Mouse (Mus musculus): Measurements from ENCODE around the gene Spag5. TPM values are rescaled to one million over a fixed set of nuclear protein-coding genes. Genes with fewer than 3 reads are reported as not detected.
A peak's percentile ranks its signal among the peaks of the same experiment; 100 is the strongest.

Gene Spag5
- total RNA-seq, 2 experiments from 2014 or later = 5.2 to 6.2 TPM

- no peak for DNase-seq
- intact Hi-C loops (cut with DNase I) = no loop called here
These were observed 20.9 kb downstream of the Spag5 start for GRCm38 (mm10) chr11:78322076-78322831.

GRCm38 (mm10) chr11:78322860-78323259 is 21.5 kb downstream of the Spag5 start, which contains the start of gene Aldoc:
Gene Aldoc (plus strand): TSS chr11:78322968.
- intact Hi-C loops (cut with DNase I) = no loop called here
- DNase-seq = peak; percentile 58

- peak; percentile 77 for DNase-seq
- intact Hi-C loops (cut with DNase I) = no loop called here
These were observed 22.9 kb downstream of the Spag5 start for GRCm38 (mm10) chr11:78324000-78324785.

GRCm38 (mm10) chr11:78324965-78325364 is 23.6 kb downstream of the Spag5 start:
- intact Hi-C loops (cut with DNase I) = no loop called here
- DNase-seq = no peak

- intact Hi-C loops (cut with DNase I) = no loop called here
- no peak for DNase-seq
These were observed 25.9 kb downstream of the Spag5 start for GRCm38 (mm10) chr11:78327215-78327614.

GRCm38 (mm10) chr11:78327634-78328511 is 26.5 kb downstream of the Spag5 start, which contains the start of gene Pigs:
Gene Pigs (plus strand): TSS chr11:78328415.
- intact Hi-C loops (cut with DNase I) = no loop called here
- DNase-seq = peak; percentile 98

GRCm38 (mm10) chr11:78328512-78329056 is 27.3 kb downstream of the Spag5 start:
- DNase-seq = no peak
- intact Hi-C loops (cut with DNase I) = no loop called here

GRCm38 (mm10) chr11:78332676-78333075 is 31.3 kb downstream of the Spag5 start:
- DNase-seq = no peak
- intact Hi-C loops (cut with DNase I) = no loop called here

- DNase-seq = no peak
- intact Hi-C loops (cut with DNase I) = no loop called here
These were observed 32.7 kb downstream of the Spag5 start for GRCm38 (mm10) chr11:78333992-78334391.

- DNase-seq = no peak
- intact Hi-C loops (cut with DNase I) = no loop called here
These were observed 35.7 kb downstream of the Spag5 start for GRCm38 (mm10) chr11:78337040-78337439.

GRCm38 (mm10) chr11:78341702-78342101 is 40.4 kb downstream of the Spag5 start:
- intact Hi-C loops (cut with DNase I) = no loop called here
- no peak for DNase-seq

GRCm38 (mm10) chr11:78343381-78344327 is 42.3 kb downstream of the Spag5 start, which contains the start of gene Unc119:
Gene Unc119 (plus strand): TSS chr11:78343482.
- DNase-seq = peak; percentile 79
- intact Hi-C loops (cut with DNase I) = no loop called here

- intact Hi-C loops (cut with DNase I) = no loop called here
- DNase-seq = no peak
These were observed 43.1 kb downstream of the Spag5 start for GRCm38 (mm10) chr11:78344328-78344889.

- intact Hi-C loops (cut with DNase I) = no loop called here
These were observed 43.8 kb downstream of the Spag5 start for GRCm38 (mm10) chr11:78344890-78345715.

GRCm38 (mm10) chr11:78345801-78346200 is 44.5 kb downstream of the Spag5 start:
- intact Hi-C loops (cut with DNase I) = no loop called here
- no peak for DNase-seq

More at GRCm38 (mm10) chr11:78344890-78345715, 43.8 kb downstream of the Spag5 start:
- DNase-seq = peak; percentile 62

GRCm38 (mm10) chr11:78346326-78347069 is 45.2 kb downstream of the Spag5 start:
- no peak for DNase-seq
- intact Hi-C loops (cut with DNase I) = no loop called here

- intact Hi-C loops (cut with DNase I) = no loop called here
- peak; percentile 83 for DNase-seq
These were observed 45.9 kb downstream of the Spag5 start for GRCm38 (mm10) chr11:78347070-78347754.
